Mouse (Mus musculus) cortical plate, adult 2 months (tissue): ENCODE data around the gene Nudt3. TPM values are rescaled to one million over a fixed set of nuclear protein-coding genes. Genes with fewer than 3 reads are reported as not detected.

Source experiments
- H3K27ac ChIP-seq: fragments of 200-500 bp; 2 replicates; pipeline ENCODE4 v1.5.1; 2012; ENCODE audit warnings: low read length, control low read depth, inconsistent platforms; ENCODE audit not compliant: insufficient read depth
- H3K4me1 ChIP-seq: fragments of 200-500 bp; 2 replicates; pipeline ENCODE4 v1.6.1; 2011; ENCODE audit warnings: low read length; ENCODE audit not compliant: control insufficient read depth, insufficient read depth
- H3K4me3 ChIP-seq: fragments of 200-500 bp; 2 replicates; pipeline ENCODE4 v1.5.1; 2011; ENCODE audit warnings: mild to moderate bottlenecking, low read length, control low read depth; ENCODE audit not compliant: insufficient read depth
- CTCF ChIP-seq: fragments of 200-500 bp; IDR thresholded peaks from 2 replicates; pipeline ENCODE4 v1.5.1; 2011; ENCODE audit warnings: mild to moderate bottlenecking, control low read depth, low read length; ENCODE audit not compliant: insufficient read depth; ENCODE audit errors: extremely low read depth
- POLR2A ChIP-seq: fragments of 200-500 bp; IDR thresholded peaks from 2 replicates; pipeline ENCODE4 v1.6.1; 2011; ENCODE audit warnings: mild to moderate bottlenecking, low read length, control low read depth; ENCODE audit not compliant: insufficient read depth; ENCODE audit errors: extremely low read depth
- polyA plus RNA-seq: library from polyadenylated mRNA; depleted of rRNA; stranded (reverse); fragments of >200 nt; gene quantifications from 2 replicates; pipeline ENCODE4 v1.2.3, GENCODE M21; 2012

Gene Nudt3
- polyA plus RNA-seq, 1 experiment, result 371 TPM

DNA sequence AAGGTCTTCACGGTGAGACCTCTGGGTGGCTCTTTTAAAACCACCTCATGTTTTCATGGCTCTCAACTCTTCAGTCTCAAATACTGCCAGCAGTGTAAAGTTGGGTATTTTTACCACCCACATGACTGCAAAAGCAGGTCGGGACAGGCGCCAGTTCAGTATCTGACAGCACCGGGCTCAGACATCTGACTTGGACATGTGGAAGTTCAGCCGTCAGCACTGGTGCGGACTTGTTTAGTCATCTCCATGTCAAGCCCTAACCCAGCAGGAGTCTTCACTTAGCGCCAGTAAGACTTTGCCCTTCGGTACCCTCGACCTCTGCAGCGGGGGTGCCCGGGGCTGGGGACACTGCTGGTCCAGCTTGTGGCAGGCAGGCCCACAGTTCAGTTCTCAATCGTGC, 36.0 kb downstream of the Nudt3 start:
- no peak overlapping the region for H3K4me3 ChIP-seq
- H3K27ac ChIP-seq, result 0 out of 2 replicates have a peak overlapping the region, but pooled peaks have one; percentile 12
- TF ChIP-seq CTCF (no peak), POLR2A (no peak)
- H3K4me1 ChIP-seq, result peaks cover 8% of the 10 kb centered on the region

DNA sequence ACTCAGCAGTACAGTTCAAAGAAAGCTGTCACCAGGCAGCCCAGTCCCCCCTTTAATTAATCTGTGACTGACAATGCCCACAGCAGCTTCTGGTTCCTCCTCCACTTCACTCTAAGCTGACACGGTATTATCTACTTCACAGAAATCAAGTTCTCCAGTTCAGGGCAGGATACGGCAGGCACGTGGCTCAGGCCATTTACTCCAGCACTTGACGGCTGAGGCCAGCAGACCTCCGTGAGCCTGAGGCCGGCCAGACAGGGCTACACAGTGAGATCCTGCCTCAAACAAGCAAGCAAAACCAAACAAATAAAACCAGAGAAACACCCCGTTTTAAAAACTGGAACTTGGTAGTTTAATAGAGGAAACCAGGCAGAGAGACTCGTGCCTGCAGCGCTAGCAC, 36.6 kb downstream of the Nudt3 start:
- TF ChIP-seq CTCF, result no peak
- TF ChIP-seq POLR2A, result no peak
- peak overlapping the region; percentile 12; the same call in 1 of the 2 replicates for H3K27ac ChIP-seq

DNA sequence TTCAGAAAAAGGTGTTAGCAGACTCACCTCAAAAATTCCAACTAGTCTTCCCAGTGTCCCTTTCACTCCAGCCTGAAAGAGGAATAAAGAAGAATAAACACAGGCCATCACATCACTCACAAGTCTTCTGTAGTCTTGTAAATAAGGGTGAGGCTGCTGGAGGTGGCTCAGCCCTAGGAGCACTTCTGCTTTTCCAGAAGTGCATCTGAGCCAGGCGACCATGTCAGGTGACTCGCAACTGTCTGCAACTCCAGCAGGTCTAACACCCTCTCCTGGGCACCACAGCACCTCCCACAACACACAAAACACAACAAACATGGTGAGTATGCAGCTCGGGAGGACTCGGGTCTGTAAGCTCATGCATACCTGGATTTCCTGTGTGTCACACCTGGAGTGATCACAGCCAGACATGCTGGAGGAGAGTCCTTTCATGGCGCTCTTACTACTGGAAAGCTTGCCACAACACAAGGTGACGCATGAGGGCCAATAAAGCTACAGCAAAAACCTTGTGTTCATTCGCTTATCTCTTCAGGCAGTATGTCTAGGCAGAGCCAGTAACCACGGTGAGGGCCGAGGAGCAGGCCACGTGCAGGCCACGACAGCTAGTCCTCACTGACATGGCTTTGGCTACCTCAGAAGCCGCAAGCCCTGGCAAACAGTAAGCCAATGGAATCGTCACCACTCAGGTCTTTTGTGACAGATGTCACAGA, 40.0 kb downstream of the Nudt3 start:
- Histone ChIP-seq H3K4me1 (peaks cover 5% of the 10 kb centered on the region; the same call in 1 of the 2 replicates), H3K4me3 (no peak overlapping the region), H3K27ac (no peak overlapping the region)
- TF ChIP-seq POLR2A, result no peak
- no peak for TF ChIP-seq CTCF

More for the DNA sequence above, 36.6 kb downstream of the Nudt3 start:
- H3K4me1 ChIP-seq, result peaks cover 8% of the 10 kb centered on the region
- no peak overlapping the region for H3K4me3 ChIP-seq

DNA sequence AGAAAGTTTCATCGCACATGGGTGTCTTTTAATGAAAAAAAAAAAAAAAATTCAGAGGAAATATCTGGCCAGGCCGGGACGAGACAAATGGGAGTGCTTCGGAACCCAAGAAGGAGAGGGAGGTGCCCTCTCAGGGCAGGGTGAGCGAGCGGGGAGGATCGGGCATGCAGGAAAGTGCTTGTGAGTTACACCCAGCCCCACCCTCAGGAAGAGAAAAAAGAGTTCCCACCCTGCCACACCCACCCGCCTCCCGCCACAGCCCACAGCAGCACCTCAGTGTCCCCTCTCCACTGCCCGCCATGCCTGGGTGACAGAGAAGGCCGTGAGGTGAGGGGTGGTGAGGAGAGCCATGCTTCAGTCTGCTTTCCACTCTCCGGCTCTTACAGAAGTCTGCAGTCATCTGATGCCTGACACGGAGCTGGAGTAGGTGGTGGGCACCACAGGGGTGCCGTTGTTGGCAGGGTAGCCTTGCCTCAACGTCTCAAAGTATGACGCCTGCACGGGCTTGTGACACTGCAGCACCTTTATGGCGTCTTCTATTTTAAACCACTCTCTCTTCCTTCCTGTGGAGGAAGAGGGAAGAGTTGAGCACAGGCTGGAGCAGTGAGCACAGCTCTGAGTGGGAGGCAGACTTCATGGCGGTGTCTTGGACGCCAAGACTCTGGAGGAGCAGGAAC, 42.8 kb downstream of the Nudt3 start:
- TF ChIP-seq POLR2A (no peak), CTCF (no peak)
- H3K4me1 ChIP-seq, result peaks cover 2% of the 10 kb centered on the region; the same call in 1 of the 2 replicates

DNA sequence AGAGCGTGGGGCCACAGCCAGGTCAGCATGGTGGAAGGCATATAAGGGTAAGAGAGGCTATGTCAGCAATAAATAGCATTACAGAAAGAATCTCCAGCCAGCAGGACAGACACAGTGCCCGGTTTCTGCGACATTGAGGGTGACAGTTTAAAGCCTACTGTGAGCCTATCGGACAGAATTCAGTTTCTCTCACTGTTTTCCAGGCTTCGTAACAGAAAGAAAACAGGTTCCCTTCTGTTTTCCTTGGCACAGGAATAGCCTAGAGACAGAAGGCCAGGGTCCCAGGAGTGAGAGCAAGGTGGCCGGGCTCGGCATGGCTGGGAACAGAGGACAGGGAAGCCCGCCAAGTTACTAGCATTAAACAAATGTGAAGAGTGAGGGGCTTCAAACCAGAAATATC, 43.5 kb downstream of the Nudt3 start:
- no peak for TF ChIP-seq CTCF

More for the DNA sequence above, 42.8 kb downstream of the Nudt3 start:
- no peak overlapping the region for H3K4me3 ChIP-seq
- no peak overlapping the region for H3K27ac ChIP-seq

DNA sequence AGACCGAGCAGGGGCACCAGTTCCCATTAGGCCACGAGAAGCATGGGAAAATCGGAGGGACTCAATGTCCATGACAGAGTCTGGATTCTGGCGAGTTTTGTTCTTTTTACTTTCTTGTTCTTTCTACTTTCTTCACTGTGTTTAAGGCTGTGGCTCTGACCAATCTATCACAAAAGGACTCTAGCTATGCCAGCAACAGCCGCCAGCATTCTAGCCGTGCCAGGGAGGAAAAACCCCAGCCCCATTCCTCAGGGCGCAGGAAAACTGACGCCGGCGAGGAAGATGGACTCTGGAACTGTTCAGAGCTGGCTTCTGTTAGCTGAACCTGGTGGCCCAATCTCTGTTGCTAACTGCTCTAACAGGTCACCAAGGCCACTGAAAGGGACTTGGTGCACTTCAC, 44.8 kb downstream of the Nudt3 start:
- Histone ChIP-seq H3K4me1 (peaks cover 2% of the 10 kb centered on the region; the same call in 1 of the 2 replicates), H3K4me3 (no peak overlapping the region), H3K27ac (no peak overlapping the region)
- no peak for TF ChIP-seq CTCF
- no peak for TF ChIP-seq POLR2A

More for the DNA sequence above, 43.5 kb downstream of the Nudt3 start:
- Histone ChIP-seq H3K27ac (no peak overlapping the region), H3K4me1 (peaks cover 2% of the 10 kb centered on the region; the same call in 1 of the 2 replicates), H3K4me3 (no peak overlapping the region)

DNA sequence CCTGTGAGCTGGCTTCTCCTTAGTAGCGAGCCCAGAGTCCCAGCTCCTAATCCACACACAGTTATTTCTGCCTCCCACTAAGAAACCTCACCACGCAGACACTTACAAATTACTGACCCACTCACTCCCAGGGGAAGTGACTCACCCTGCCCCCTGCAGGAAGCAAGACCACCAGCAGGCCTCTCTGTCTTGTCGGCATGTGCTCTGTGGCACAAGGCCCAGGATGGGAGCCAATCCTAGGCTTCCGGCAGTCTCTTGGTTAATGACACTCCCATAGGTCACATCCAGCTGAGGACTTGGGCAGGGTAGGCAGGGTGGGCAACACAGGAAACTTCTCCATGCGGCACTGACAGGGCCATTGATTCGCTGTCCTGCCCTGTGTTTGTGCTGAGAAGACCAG, 45.8 kb downstream of the Nudt3 start:
- Histone ChIP-seq H3K4me1 (peaks cover 2% of the 10 kb centered on the region; the same call in 1 of the 2 replicates), H3K27ac (no peak overlapping the region)

DNA sequence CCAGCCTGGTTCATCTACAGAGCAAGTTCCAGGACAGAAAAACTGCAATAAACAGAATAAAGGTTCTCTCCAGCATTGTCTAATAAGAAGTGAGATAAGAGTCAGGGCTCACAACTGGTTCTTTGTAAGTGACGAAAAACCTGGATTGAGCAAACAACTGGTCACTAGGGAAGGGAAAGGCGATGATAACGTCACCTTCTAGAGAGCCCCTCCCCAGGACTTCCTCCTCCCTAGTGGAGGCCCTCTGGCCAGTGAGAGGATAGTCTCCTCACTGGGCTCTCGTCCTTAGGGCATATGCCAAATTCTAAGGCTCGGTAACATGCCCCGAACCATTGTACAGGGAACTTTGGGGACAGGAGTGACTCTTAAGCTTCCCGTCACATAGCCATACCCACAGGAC, 47.2 kb downstream of the Nudt3 start:
- H3K27ac ChIP-seq, result no peak overlapping the region
- no peak for TF ChIP-seq POLR2A
- no peak for TF ChIP-seq CTCF
- H3K4me1 ChIP-seq, result peaks cover 2% of the 10 kb centered on the region; the same call in 1 of the 2 replicates
- H3K4me3 ChIP-seq, result no peak overlapping the region

More for the DNA sequence above, 45.8 kb downstream of the Nudt3 start:
- no peak for TF ChIP-seq POLR2A
- H3K4me3 ChIP-seq, result no peak overlapping the region

DNA sequence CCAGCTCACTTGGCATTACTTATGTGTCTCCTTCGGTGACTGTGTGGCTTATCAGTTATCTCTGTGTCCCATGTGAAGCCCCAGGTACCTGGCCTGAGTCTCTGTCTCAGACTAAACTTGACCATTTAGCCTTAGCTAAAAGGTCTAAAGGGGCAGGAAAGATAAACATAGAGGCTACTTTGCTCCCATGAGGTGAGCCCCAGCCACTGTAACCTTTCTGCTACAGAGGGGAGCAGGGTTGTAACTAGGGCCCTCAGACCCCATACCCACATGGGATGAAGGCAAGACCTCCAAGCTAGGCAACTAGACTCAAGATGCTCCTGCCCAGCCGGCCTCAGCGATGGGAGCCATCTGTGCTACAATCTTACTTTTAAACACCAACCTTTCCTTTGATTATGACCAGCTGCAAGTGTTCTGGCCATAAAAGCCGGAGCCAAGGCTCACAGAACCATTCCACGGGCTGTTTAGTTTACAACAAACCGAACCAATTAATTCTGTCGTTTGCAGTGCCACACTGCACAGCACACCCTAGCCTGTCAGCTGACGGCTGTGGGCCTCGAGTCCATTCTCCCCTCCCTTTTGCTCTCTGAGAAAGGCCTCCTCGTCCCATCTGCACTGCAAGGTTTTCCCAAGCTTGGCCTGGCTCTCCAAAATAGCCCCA, 48.0 kb downstream of the Nudt3 start:
- Histone ChIP-seq H3K4me3 (no peak overlapping the region), H3K27ac (peak overlapping the region; percentile 53; the same call in 1 of the 2 replicates), H3K4me1 (peaks cover 2% of the 10 kb centered on the region; the same call in 1 of the 2 replicates)
- no peak for TF ChIP-seq POLR2A
- no peak for TF ChIP-seq CTCF
